Mouse (Mus musculus) ES-Bruce4 (cell line): ENCODE results near the gene Klk6. TPM values are rescaled to one million over a fixed set of nuclear protein-coding genes. Genes with fewer than 3 reads are reported as not detected.

Experiments used
- H3K27ac ChIP-seq: 2 replicates; pipeline ENCODE4 v1.5.1; 2012; ENCODE audit warnings: low read length, inconsistent platforms; ENCODE audit not compliant: insufficient read depth
- H3K27me3 ChIP-seq: 2 replicates; pipeline ENCODE4 v1.6.1; 2012; ENCODE audit warnings: mild to moderate bottlenecking, low read length, inconsistent platforms; ENCODE audit not compliant: control insufficient read depth, poor library complexity, insufficient read depth, severe bottlenecking
- H3K36me3 ChIP-seq: 2 replicates; pipeline ENCODE4 v1.6.1; 2012; ENCODE audit warnings: inconsistent platforms, mild to moderate bottlenecking, low read length, moderate library complexity; ENCODE audit not compliant: control insufficient read depth, poor library complexity, insufficient read depth, severe bottlenecking
- H3K4me1 ChIP-seq: one replicate; pipeline ENCODE4 v1.8.1; 2011; ENCODE audit warnings: low read length; ENCODE audit not compliant: control insufficient read depth, insufficient read depth
- H3K4me3 ChIP-seq: 2 replicates; pipeline ENCODE4 v1.5.1; 2011; ENCODE audit warnings: low read depth, mild to moderate bottlenecking, low read length
- H3K9ac ChIP-seq: 2 replicates; pipeline ENCODE4 v1.6.1; 2012; ENCODE audit warnings: low read depth, mild to moderate bottlenecking, inconsistent platforms; ENCODE audit not compliant: poor library complexity, severe bottlenecking
- H3K9me3 ChIP-seq: replicated peaks from 2 replicates; pipeline ENCODE4 v1.6.1; 2012; ENCODE audit warnings: mild to moderate bottlenecking, low read length, inconsistent platforms; ENCODE audit not compliant: control insufficient read depth, poor library complexity, insufficient read depth, severe bottlenecking
- CTCF ChIP-seq: IDR thresholded peaks from one replicate; pipeline ENCODE4 v1.8.1; 2011; ENCODE audit warnings: low read depth, low read length
- EP300 ChIP-seq: IDR thresholded peaks from 2 replicates; pipeline ENCODE4 v1.6.1; 2011; ENCODE audit warnings: low read depth, low read length; ENCODE audit not compliant: insufficient read depth
- POLR2A ChIP-seq: IDR thresholded peaks from one replicate; pipeline ENCODE4 v1.8.1; 2011; ENCODE audit warnings: low read length; ENCODE audit not compliant: insufficient read depth
- polyA plus RNA-seq: library from polyadenylated mRNA; stranded (reverse); fragments of >200 nt; gene quantifications from 2 replicates; pipeline ENCODE4 v1.2.4, GENCODE M21; 2011; ENCODE audit warnings: low read depth; ENCODE audit not compliant: missing spikeins, insufficient read depth, insufficient read length

Klk6 gene
- polyA plus RNA-seq, result not detected in 2 replicates

GRCm38 (mm10) chr7:43824199-43824598 lies at the start of gene Klk6:
Gene Klk6, plus strand, starts transcription at chr7:43824499.
- H3K36me3 ChIP-seq, result no peaks in the 10 kb centered on the region
- no peaks in the 10 kb centered on the region for H3K27me3 ChIP-seq
- H3K4me3 ChIP-seq, result no peak within 1 kb of the TSS
- H3K9me3 ChIP-seq, result no peaks in the 10 kb centered on the region
- no peak within 1 kb of the TSS for H3K27ac ChIP-seq
- H3K9ac ChIP-seq, result no peak within 1 kb of the TSS
- TF ChIP-seq EP300 (no peak), CTCF (no peak)
- no peaks in the 10 kb centered on the region for H3K4me1 ChIP-seq

- Histone ChIP-seq H3K27me3 (no peaks in the 10 kb centered on the region), H3K4me1 (peaks cover 5% of the 10 kb centered on the region), H3K27ac (no peak overlapping the region), H3K9me3 (no peaks in the 10 kb centered on the region), H3K36me3 (no peaks in the 10 kb centered on the region), H3K9ac (peak overlapping the region; percentile 19; the same call in 1 of the 2 replicates), H3K4me3 (no peak overlapping the region)
- no peak for TF ChIP-seq POLR2A
Measured at GRCm38 (mm10) chr7:43774802-43775201, 49.5 kb upstream of the Klk6 start.

GRCm38 (mm10) chr7:43775311-43776057 lies 48.8 kb upstream of the Klk6 start:
- Histone ChIP-seq H3K27ac (peak overlapping the region; percentile 38), H3K36me3 (no peaks in the 10 kb centered on the region), H3K4me1 (peaks cover 7% of the 10 kb centered on the region), H3K9me3 (no peaks in the 10 kb centered on the region), H3K4me3 (no peak overlapping the region), H3K27me3 (no peaks in the 10 kb centered on the region), H3K9ac (peak overlapping the region; percentile 19; the same call in 1 of the 2 replicates)
- TF ChIP-seq CTCF (no peak), POLR2A (no peak), EP300 (no peak)

- Histone ChIP-seq H3K9ac (no peak overlapping the region), H3K9me3 (no peaks in the 10 kb centered on the region), H3K4me3 (no peak overlapping the region), H3K27me3 (no peaks in the 10 kb centered on the region), H3K36me3 (no peaks in the 10 kb centered on the region), H3K27ac (no peak overlapping the region), H3K4me1 (peaks cover 12% of the 10 kb centered on the region)
- no peak for TF ChIP-seq CTCF
- no peak for TF ChIP-seq POLR2A
- TF ChIP-seq EP300, result no peak
Measured at GRCm38 (mm10) chr7:43776506-43776905, 47.8 kb upstream of the Klk6 start.

GRCm38 (mm10) chr7:43777423-43777822 lies 46.9 kb upstream of the Klk6 start:
- Histone ChIP-seq H3K9me3 (no peaks in the 10 kb centered on the region), H3K36me3 (no peaks in the 10 kb centered on the region), H3K27ac (no peak overlapping the region), H3K4me3 (no peak overlapping the region), H3K9ac (no peak overlapping the region), H3K27me3 (no peaks in the 10 kb centered on the region), H3K4me1 (peaks cover 12% of the 10 kb centered on the region)
- TF ChIP-seq CTCF, result no peak
- TF ChIP-seq EP300, result no peak
- TF ChIP-seq POLR2A, result no peak

- TF ChIP-seq EP300 (no peak), POLR2A (no peak), CTCF (no peak)
Measured at GRCm38 (mm10) chr7:43778176-43778970, 45.9 kb upstream of the Klk6 start.

More at GRCm38 (mm10) chr7:43778176-43778970, 45.9 kb upstream of the Klk6 start:
- no peak overlapping the region for H3K9ac ChIP-seq
- H3K4me1 ChIP-seq, result peaks cover 12% of the 10 kb centered on the region
- H3K4me3 ChIP-seq, result no peak overlapping the region
- H3K9me3 ChIP-seq, result no peaks in the 10 kb centered on the region
- H3K27me3 ChIP-seq, result no peaks in the 10 kb centered on the region
- H3K36me3 ChIP-seq, result no peaks in the 10 kb centered on the region
- H3K27ac ChIP-seq, result no peak overlapping the region
